Mouse (Mus musculus) sigmoid colon, adult 10 weeks (tissue): ENCODE data around the gene 2410137M14Rik. TPM values are rescaled to one million over a fixed set of nuclear protein-coding genes. Genes with fewer than 3 reads are reported as not detected.

Experiments
- polyA plus RNA-seq: library from polyadenylated mRNA; stranded (reverse); fragments of 350-450 nt; fragmentation: Illumina TruSeq; extraction: RNeasy Lipid Tissue Mini Kit (QIAGEN cat#74804); gene quantifications from one replicate; pipeline ENCODE4 v1.2.3, GENCODE M21; 2014; ENCODE audit warnings: low read depth, low replicate concordance

2410137M14Rik gene
- polyA plus RNA-seq: not detected

GRCm38 (mm10) chr17:36981221-36981813, at the start of gene 2410137M14Rik:
2410137M14Rik (minus strand) TSS chr17:36981237.

GRCm38 (mm10) chr17:37022628-37023576, 41.9 kb upstream of the 2410137M14Rik start, which contains the start of gene Mog:
Mog (minus strand) TSS chr17:37023398.

GRCm38 (mm10) chr17:37000863-37001262, 19.8 kb upstream of the 2410137M14Rik start, which contains the start of gene Zfp57:
Zfp57 (plus strand) TSS chr17:37001163.

GRCm38 (mm10) chr17:36989437-36989836, 8.4 kb upstream of the 2410137M14Rik start, which contains the start of gene H2-M5:
H2-M5 (minus strand) TSS chr17:36989537.

GRCm38 (mm10) chr17:36957999-36958743, 22.9 kb downstream of the 2410137M14Rik start, which contains the start of the genes Znrd1 and Znrd1as:
Znrd1 (minus strand) TSS chr17:36958559.
Znrd1as (plus strand) TSS chr17:36958592.

GRCm38 (mm10) chr17:36950981-36951947, 29.8 kb downstream of the 2410137M14Rik start, which contains the start of gene Ppp1r11:
Ppp1r11 (minus strand) TSS chr17:36951741.

GRCm38 (mm10) chr17:36942791-36943471, 38.1 kb downstream of the 2410137M14Rik start, which contains the start of gene Rnf39:
Rnf39 (plus strand) TSS chr17:36942918.

Other genes starting within 250 kb of the 2410137M14Rik start
- not detected for gene H2-M10.5, start 208.3 kb downstream of the 2410137M14Rik start, polyA plus RNA-seq
- gene H2-M10.6, start 169.1 kb downstream of the 2410137M14Rik start, polyA plus RNA-seq: not detected
- 37.0 TPM for gene Trim26, start 144.1 kb downstream of the 2410137M14Rik start, polyA plus RNA-seq
- gene Trim15, start 114.0 kb downstream of the 2410137M14Rik start, polyA plus RNA-seq: 2.2 TPM
- not detected for gene Trim10, start 111.7 kb downstream of the 2410137M14Rik start, polyA plus RNA-seq
- gene Trim40, start 91.1 kb downstream of the 2410137M14Rik start, polyA plus RNA-seq: 29.1 TPM
- 77.1 TPM for gene Trim31, start 83.1 kb downstream of the 2410137M14Rik start, polyA plus RNA-seq
- 7.3 TPM for gene Rnf39, start 38.3 kb downstream of the 2410137M14Rik start, polyA plus RNA-seq
- 9.2 TPM for gene Ppp1r11, start 29.5 kb downstream of the 2410137M14Rik start, polyA plus RNA-seq
- 19.7 TPM for gene Znrd1, start 22.7 kb downstream of the 2410137M14Rik start, polyA plus RNA-seq
- gene Znrd1as, start 22.6 kb downstream of the 2410137M14Rik start, polyA plus RNA-seq: 22.8 TPM
- gene H2-M5, start 8.3 kb upstream of the 2410137M14Rik start, polyA plus RNA-seq: 0.28 TPM
- 5.1 TPM for gene Zfp57, start 19.9 kb upstream of the 2410137M14Rik start, polyA plus RNA-seq
- not detected for gene Mog, start 42.2 kb upstream of the 2410137M14Rik start, polyA plus RNA-seq
- 42.1 TPM for gene Gabbr1, start 64.7 kb upstream of the 2410137M14Rik start, polyA plus RNA-seq
- not detected for gene Olfr90, start 107.3 kb upstream of the 2410137M14Rik start, polyA plus RNA-seq
- gene Olfr91, start 117.0 kb upstream of the 2410137M14Rik start, polyA plus RNA-seq: not detected
- gene Olfr92, start 138.9 kb upstream of the 2410137M14Rik start, polyA plus RNA-seq: not detected
- not detected for gene Olfr93, start 180.3 kb upstream of the 2410137M14Rik start, polyA plus RNA-seq
- 12.9 TPM for gene Ubd, start 212.7 kb upstream of the 2410137M14Rik start, polyA plus RNA-seq
- gene Olfr94, start 219.8 kb upstream of the 2410137M14Rik start, polyA plus RNA-seq: not detected
- gene Olfr95, start 231.9 kb upstream of the 2410137M14Rik start, polyA plus RNA-seq: not detected
- not detected for gene Olfr96, start 238.9 kb upstream of the 2410137M14Rik start, polyA plus RNA-seq